Mouse (Mus musculus) hindbrain, embryonic 11.5 days (tissue): ENCODE measurements at regions not wholly inside any gene's neighbourhood (a gene's known extent, or its start where the extent isn't known, plus 50 kb on each side); places are given as distances from the start of the nearest gene placed in this dataset.

Experiments
- ATAC-seq: fragments of 200-750 bp; cut with Nextera tagmentation; 2 replicates; pipeline ENCODE4 v1.8.0; 2017; ENCODE audit warnings: mild to moderate bottlenecking, moderate TSS enrichment, moderate library complexity; ENCODE audit not compliant: low FRiP score
- DNase-seq: peaks from one replicate; pipeline ENCODE4 v3.0.0-alpha.2; 2015; ENCODE audit warnings: low spot score
- H3K27ac ChIP-seq: fragments of 300-500 bp; sonication (generic); 2 replicates; pipeline ENCODE4 v1.5.1; 2014; ENCODE audit warnings: mild to moderate bottlenecking, low read depth, low read length
- H3K27me3 ChIP-seq: fragments of 300-500 bp; sonication (generic); 2 replicates; pipeline ENCODE4 v1.6.1; 2014; ENCODE audit warnings: mild to moderate bottlenecking, low read length, moderate library complexity, mixed read lengths; ENCODE audit not compliant: control insufficient read depth, insufficient read depth
- H3K36me3 ChIP-seq: fragments of 300-500 bp; sonication (generic); 2 replicates; pipeline ENCODE4 v1.6.1; 2014; ENCODE audit warnings: mild to moderate bottlenecking, low read length, moderate library complexity, mixed read lengths; ENCODE audit not compliant: control insufficient read depth, insufficient read depth
- H3K4me1 ChIP-seq: fragments of 300-500 bp; sonication (generic); replicated peaks from 2 replicates; pipeline ENCODE4 v1.6.1; 2014; ENCODE audit warnings: low read length, mixed read lengths; ENCODE audit not compliant: control insufficient read depth, insufficient read depth
- H3K4me2 ChIP-seq: fragments of 300-500 bp; sonication (generic); replicated peaks from 2 replicates; pipeline ENCODE4 v1.6.1; 2014; ENCODE audit warnings: mild to moderate bottlenecking, low read depth, low read length
- H3K4me3 ChIP-seq: fragments of 300-500 bp; sonication (generic); 2 replicates; pipeline ENCODE4 v1.5.1; 2014; ENCODE audit warnings: low read depth, low read length
- H3K9ac ChIP-seq: fragments of 300-500 bp; sonication (generic); 2 replicates; pipeline ENCODE4 v1.6.1; 2014; ENCODE audit warnings: low read depth, low read length
- H3K9me3 ChIP-seq: fragments of 300-500 bp; sonication (generic); 2 replicates; pipeline ENCODE4 v1.6.1; 2016; ENCODE audit warnings: low read length; ENCODE audit not compliant: control insufficient read depth
- WGBS: fragments of 180-500 bp; shearing (Covaris S2); extraction: QIAGEN DNeasy Blood & Tissue Kit; methylation state at CpG from one replicate; pipeline ENCODE4 v1.1.7; 2014; 5-methylcytosine and 5-hydroxymethylcytosine counted together

- Histone ChIP-seq H3K4me1 (peaks cover 4% of the 10 kb centered on the region; the same call in 1 of the 2 replicates), H3K27ac (no peak overlapping the region), H3K4me2 (no peak overlapping the region), H3K4me3 (no peak overlapping the region), H3K9ac (no peak overlapping the region), H3K36me3 (no peaks in the 10 kb centered on the region), H3K9me3 (no peaks in the 10 kb centered on the region), H3K27me3 (no peaks in the 10 kb centered on the region)
- DNase-seq (no peak), ATAC-seq (no peak)
- WGBS: 77% methylated on average over 2 of the region's 2 CpGs
Measured at GRCm38 (mm10) chr1:128810094-128810493, 218.0 kb upstream of the Cxcr4 start.

GRCm38 (mm10) chr1:128809601-128810000, 217.5 kb upstream of the Cxcr4 start:
- no peak overlapping the region for H3K4me3 ChIP-seq
- H3K9ac ChIP-seq: no peak overlapping the region
- no peaks in the 10 kb centered on the region for H3K27me3 ChIP-seq
- ATAC-seq (no peak), DNase-seq (no peak)
- no peak overlapping the region for H3K27ac ChIP-seq
- no peak overlapping the region for H3K4me2 ChIP-seq
- WGBS: 93% methylated on average over 8 of the region's 8 CpGs
- peaks cover 4% of the 10 kb centered on the region; the same call in 1 of the 2 replicates for H3K4me1 ChIP-seq
- H3K9me3 ChIP-seq: no peaks in the 10 kb centered on the region
- no peaks in the 10 kb centered on the region for H3K36me3 ChIP-seq

GRCm38 (mm10) chr1:128808599-128808998, 216.5 kb upstream of the Cxcr4 start:
- Histone ChIP-seq H3K4me1 (peaks cover 8% of the 10 kb centered on the region), H3K9me3 (no peaks in the 10 kb centered on the region), H3K27ac (no peak overlapping the region), H3K9ac (no peak overlapping the region), H3K4me3 (no peak overlapping the region), H3K4me2 (no peak overlapping the region), H3K27me3 (no peaks in the 10 kb centered on the region), H3K36me3 (no peaks in the 10 kb centered on the region)
- WGBS: 83% methylated on average over 5 of the region's 5 CpGs
- ATAC-seq: no peak
- DNase-seq: no peak

GRCm38 (mm10) chr1:128805687-128806653, 213.9 kb upstream of the Cxcr4 start:
- Histone ChIP-seq H3K4me3 (no peak overlapping the region), H3K4me2 (no peak overlapping the region), H3K9ac (no peak overlapping the region), H3K27ac (peak overlapping the region; percentile 67), H3K27me3 (no peaks in the 10 kb centered on the region), H3K4me1 (peaks cover 10% of the 10 kb centered on the region), H3K36me3 (no peaks in the 10 kb centered on the region), H3K9me3 (no peaks in the 10 kb centered on the region)
- 38% methylated on average over 10 of the region's 10 CpGs for WGBS
- DNase-seq (peak; percentile 34), ATAC-seq (peak; percentile 70)

GRCm38 (mm10) chr1:128803433-128804060, 211.5 kb upstream of the Cxcr4 start:
- Histone ChIP-seq H3K9me3 (no peaks in the 10 kb centered on the region), H3K27ac (peak overlapping the region; percentile 51; the same call in 1 of the 2 replicates), H3K36me3 (no peaks in the 10 kb centered on the region), H3K4me3 (no peak overlapping the region), H3K27me3 (no peaks in the 10 kb centered on the region), H3K9ac (no peak overlapping the region; the same call in 1 of the 2 replicates), H3K4me1 (peaks cover 10% of the 10 kb centered on the region), H3K4me2 (no peak overlapping the region)
- ATAC-seq (peak; percentile 59), DNase-seq (peak; percentile 32)
- WGBS: 27% methylated on average over 9 of the region's 9 CpGs

- Histone ChIP-seq H3K4me1 (peaks cover 10% of the 10 kb centered on the region), H3K4me2 (no peak overlapping the region), H3K9me3 (no peaks in the 10 kb centered on the region), H3K9ac (no peak overlapping the region), H3K36me3 (no peaks in the 10 kb centered on the region), H3K27ac (peak overlapping the region; percentile 51; the same call in 1 of the 2 replicates), H3K27me3 (no peaks in the 10 kb centered on the region), H3K4me3 (no peak overlapping the region)
- no peak for DNase-seq
- peak; percentile 39 for ATAC-seq
Measured at GRCm38 (mm10) chr1:128803058-128803432, 211.0 kb upstream of the Cxcr4 start.

GRCm38 (mm10) chr1:128798721-128799120, 206.6 kb upstream of the Cxcr4 start:
- H3K4me1 ChIP-seq: peaks cover 3% of the 10 kb centered on the region
- no peak overlapping the region for H3K4me3 ChIP-seq
- no peak overlapping the region for H3K9ac ChIP-seq
- DNase-seq: no peak
- 79% methylated on average over 4 of the region's 4 CpGs for WGBS
- no peak overlapping the region for H3K27ac ChIP-seq
- no peaks in the 10 kb centered on the region for H3K36me3 ChIP-seq
- no peaks in the 10 kb centered on the region for H3K27me3 ChIP-seq
- ATAC-seq: no peak
- H3K4me2 ChIP-seq: no peak overlapping the region
- H3K9me3 ChIP-seq: no peaks in the 10 kb centered on the region

GRCm38 (mm10) chr1:128795654-128796053, 203.6 kb upstream of the Cxcr4 start:
- Histone ChIP-seq H3K4me3 (no peak overlapping the region), H3K9me3 (no peaks in the 10 kb centered on the region), H3K4me1 (no peaks in the 10 kb centered on the region), H3K27me3 (no peaks in the 10 kb centered on the region), H3K9ac (no peak overlapping the region), H3K27ac (no peak overlapping the region), H3K4me2 (no peak overlapping the region), H3K36me3 (no peaks in the 10 kb centered on the region)
- WGBS: 93% methylated on average over 6 of the region's 6 CpGs
- DNase-seq (no peak), ATAC-seq (no peak)
